Mouse (Mus musculus): ENCODE results near the gene Trim60.
"Not testable (repeated sequence)": the region's sequence is repeated elsewhere in the genome, so short reads cannot be mapped to it uniquely, and the experiment has no call there.

Trim60 gene

GRCm38 (mm10) chr8:65018423-65018822 lies at the start of gene Trim60, which contains the start of gene Trim61:
TSS of gene Trim60 (minus strand) at chr8:65018584.
TSS of gene Trim61 (minus strand) at chr8:65018523.
- no peak for DNase-seq

DNA sequence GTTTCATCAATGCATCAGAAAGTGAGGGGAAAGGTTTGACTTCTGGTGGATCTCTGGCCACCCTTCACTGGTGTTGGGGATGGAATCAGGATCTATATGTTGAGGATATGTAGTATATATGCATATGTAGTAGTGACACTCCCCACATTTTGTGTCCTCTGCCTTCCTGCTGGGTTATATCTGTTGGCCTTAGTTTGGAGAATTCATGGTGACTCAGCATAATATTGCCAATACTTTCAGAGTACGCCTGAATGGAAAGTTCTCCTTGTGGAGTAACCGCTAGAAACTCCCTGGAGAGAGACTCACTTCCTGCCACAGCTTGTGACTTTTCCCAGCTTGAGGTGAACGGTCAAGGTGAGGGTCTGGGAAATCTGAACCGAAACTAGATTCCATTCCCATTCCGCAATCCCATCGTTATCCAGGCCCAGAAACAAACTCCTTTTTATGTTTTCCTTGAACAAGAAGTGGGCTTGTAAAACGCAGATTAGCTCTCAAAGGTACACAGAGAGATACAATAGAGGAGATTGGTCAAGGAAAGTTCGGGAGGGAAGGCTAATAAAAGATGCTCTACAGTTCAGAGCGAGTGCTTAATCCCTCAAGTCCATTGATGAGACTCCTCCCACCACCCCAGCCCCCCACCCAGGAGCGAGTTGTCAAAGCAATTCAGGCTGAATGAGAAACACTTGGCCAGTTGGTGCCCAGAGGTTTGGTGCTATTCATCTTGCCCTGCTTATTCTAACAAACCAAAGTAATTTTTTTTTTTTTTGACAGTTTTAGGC lies 49.5 kb upstream of the Trim60 start:
- no peak for DNase-seq

DNA sequence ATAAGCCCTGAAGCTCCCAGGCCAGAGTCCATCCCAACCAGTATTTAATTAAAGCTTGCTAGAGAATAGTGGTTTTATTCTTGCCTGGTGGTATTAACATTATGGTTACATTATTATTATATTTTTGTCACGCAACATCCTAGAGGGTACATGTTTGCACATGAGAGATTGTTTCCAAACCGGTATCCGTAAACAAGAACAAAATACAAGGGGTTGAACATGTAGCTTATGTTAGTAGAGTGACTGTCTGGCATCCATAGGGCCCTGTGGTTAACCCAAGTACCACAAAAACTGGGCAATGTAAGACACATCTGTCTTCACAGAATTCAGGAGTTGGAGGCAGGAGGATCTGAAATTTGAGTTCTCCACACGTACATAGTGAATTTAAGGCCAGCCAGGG lies 48.6 kb upstream of the Trim60 start:
- no peak for DNase-seq

DNA sequence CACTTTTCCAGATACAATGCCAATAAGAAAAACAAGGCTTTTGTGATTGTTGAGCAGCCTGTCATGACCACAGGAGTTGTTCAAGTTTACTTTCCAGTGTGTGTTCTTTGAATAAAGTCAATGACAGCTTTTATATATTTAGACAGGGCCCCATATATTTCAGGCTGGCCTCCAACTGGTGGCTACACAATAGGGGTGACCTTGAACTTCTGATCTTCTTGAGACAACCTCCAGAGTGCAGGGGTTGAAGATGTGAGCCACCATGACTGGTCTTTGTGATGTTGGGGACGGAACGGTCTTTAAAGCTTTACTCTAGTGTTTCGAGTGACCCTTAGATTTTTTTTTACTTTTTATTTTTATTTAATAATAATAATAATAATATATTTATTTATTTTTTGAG lies 47.2 kb upstream of the Trim60 start:
- DNase-seq = no peak

- DNase-seq = no peak
Measured at GRCm38 (mm10) chr8:65064071-65064470, 45.7 kb upstream of the Trim60 start.

DNA sequence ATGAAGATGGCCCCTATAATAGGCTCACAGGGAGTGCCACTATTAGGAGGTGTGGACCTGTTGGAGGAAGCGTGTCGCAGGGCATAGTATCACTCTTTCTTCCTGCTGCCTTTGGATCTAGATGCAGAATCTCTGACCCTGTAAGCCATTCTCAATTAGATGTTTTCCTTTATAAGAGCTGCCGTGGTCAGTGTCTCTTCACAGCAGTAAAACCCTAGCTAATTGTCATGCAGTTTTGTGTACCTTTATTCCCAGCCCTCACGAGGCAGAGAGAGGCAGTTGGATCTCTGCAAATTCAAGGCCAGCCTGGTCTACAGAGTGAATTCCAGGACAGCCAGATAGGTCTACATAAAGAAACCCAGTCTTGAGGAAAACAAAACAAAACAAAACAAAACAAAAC lies 43.8 kb upstream of the Trim60 start:
- DNase-seq = no peak

DNA sequence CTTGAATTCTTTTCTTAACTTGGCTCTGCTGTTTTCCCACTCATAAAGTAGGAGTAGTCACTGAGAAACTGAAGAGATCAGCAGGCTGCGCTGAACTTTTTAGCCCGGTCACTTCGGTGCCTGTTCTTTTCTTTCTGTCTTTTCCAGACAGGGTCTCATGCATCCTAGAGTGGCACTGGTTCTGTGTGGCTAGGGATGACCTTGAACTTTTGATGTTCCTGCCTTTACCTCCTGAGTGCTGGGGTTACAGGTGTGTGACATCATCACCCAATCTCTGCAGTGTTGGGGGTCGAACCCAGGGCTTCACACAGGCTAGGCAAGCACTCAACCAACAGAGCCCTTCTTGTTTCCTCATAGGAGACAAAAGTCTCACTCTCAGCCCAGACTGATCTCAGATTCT lies 38.3 kb upstream of the Trim60 start:
- DNase-seq = no peak

- DNase-seq = no peak
Measured at GRCm38 (mm10) chr8:65053968-65054367, 35.6 kb upstream of the Trim60 start.

GRCm38 (mm10) chr8:65053554-65053953 lies 35.2 kb upstream of the Trim60 start:
- no peak for DNase-seq

DNA sequence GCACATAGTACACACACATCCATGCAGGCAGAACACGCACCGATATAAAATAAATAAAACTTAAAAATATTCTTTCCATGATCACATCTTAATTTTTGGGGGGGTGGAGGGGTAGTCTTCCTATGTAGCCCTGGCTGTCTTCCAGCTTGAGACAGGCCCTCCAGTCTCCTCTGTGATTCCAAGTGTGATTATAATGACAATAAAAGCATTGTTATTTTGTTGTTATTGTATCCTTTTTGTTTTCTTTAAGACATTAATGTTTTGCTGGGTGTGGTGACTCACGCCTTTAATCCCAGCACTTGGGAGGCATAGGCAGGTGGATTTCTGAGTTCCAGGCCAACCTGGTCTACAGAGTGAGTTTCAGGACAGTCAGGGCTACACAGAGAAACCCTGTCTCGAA lies 29.4 kb upstream of the Trim60 start:
- DNase-seq = no peak

DNA sequence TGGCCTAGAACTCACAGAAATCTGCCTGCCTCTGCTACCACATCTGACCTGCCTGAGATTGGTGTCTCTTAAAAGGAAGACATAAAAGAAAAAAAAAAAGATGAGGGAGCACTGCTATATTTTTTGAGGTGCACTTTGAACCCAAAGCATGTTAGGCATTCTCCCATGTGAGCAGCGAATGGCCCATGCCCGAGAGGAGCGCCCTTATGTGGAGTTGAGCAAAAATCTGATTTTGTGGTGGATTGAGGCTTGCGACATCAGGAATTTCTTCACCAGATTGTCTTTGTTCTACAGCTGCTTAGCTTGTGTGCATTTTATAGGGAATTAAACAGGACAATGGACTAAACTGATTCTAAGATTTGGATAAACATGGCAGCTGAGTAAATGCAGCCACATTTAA lies 28.8 kb upstream of the Trim60 start:
- DNase-seq = no peak

- no peak for DNase-seq
Measured at GRCm38 (mm10) chr8:65046565-65046964, 28.2 kb upstream of the Trim60 start.

DNA sequence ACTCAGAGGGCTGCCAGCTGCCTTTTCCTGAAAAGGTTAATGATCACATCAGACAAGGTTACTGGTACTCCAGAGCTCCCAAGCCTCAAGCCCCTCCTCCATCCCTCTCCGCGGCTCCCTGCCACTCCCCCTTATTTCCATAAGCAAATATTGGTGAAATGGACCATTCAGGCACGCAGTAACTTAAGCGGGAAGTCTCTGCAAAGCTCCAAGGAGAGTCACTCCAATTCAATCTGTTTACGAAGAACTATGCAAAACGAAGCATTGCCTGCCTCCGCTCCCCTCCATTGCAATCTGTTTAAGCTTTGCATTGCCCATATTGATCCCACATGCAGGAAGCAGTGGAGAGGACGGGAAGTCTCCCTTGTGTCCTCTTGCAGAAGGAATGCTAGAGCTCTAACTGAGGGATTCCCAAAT lies 18.7 kb upstream of the Trim60 start, which contains the start of gene Apela:
TSS of gene Apela (minus strand) at position 220 of the 417 bp plus-strand sequence.
- DNase-seq = no peak

- DNase-seq = no peak
Measured at GRCm38 (mm10) chr8:65034136-65034535, 15.8 kb upstream of the Trim60 start.

DNA sequence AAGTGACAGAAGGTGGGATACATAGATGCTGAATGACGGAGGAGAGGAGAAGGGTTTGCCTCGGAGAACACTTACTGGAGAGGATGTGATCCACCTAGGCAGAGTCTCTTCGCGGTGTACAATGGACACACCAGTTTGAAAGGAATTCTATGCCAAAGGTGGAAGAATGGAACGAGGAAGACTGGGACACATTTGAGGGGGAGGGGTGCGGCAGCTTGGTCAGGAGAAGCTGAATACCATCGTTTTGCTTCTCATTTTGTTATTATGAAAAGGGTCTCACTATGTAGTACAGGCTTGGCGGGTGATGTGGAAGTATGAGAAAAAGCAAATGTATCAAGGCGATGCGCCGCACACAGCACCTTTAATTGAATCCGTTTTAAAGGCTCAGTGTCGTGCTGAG lies 14.7 kb upstream of the Trim60 start:
- no peak for DNase-seq

DNA sequence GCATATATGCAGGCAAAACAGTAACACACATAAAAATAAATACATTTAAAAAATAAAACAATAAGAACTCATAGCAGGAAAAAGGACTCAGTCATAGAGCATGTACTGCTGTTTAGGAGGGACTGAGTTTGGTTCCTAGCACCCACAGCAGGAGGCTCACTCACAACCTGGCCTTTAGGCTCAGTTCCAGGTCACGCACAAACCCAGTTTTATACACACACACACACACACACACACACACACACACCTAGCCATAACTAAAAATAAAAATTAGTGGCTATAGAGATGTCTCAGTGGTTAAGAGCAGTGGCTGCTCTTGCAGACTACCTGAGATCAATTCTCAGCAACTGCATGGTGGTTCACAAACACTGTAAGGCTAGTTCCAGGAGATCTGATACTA lies 13.7 kb upstream of the Trim60 start:
- no peak for DNase-seq

- DNase-seq = no peak
Measured at GRCm38 (mm10) chr8:65030735-65031485, 12.5 kb upstream of the Trim60 start.

- DNase-seq = no peak
Measured at GRCm38 (mm10) chr8:65029776-65030175, 11.4 kb upstream of the Trim60 start.

DNA sequence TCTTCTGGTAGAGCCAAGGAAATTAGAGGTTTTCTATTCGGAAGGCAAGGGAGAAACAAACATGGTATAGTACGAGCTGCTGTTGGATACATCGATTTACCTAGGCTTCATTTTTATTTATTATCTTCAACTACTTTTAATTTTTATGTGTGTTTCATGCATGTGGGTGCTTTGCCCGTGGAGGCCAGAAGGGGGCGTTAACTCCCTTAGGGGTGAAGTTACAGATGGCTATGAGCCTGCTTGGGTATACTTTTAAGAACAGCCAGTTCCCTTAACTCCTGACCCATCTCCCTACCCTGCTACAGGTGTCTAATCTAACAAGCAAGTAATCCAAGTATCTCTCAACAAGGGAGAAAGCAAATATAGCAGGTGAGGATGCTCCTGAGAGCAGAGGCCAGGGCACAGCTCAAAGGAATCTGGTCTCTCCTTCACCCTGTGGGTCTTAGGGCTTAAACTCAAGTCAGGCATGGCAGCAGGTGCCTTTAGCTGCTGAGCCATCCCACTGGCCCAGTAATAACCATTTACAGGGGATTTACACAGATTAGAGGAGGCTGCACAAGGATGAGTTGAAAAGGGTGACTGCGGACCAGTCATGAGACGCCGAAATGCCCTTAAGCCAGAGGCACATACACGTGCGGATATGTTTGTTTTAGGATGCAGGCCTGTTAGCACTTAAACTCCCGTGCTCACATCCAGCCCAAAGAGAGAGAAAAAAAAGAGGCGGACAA lies 10.7 kb upstream of the Trim60 start:
- no peak for DNase-seq

DNA sequence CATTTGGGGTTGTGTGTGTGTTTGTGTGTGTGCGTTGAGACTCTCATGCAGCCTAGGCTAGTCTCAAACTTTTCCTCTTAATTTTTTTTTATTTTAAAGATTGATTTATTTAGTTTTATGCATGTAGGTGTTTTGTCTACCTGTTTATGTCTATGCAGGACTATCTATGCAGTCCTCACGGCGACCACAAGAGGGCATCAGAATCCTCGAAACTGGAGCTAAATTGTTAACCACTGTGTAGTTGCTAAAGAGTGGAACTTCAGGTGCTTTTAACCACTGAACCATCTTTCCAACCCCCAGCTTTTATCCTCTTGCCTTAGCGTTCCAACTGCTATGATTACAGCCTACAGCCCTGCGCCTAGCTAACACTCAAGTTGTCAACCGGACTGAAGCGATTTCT lies 4.1 kb upstream of the Trim60 start:
- no peak for DNase-seq

DNA sequence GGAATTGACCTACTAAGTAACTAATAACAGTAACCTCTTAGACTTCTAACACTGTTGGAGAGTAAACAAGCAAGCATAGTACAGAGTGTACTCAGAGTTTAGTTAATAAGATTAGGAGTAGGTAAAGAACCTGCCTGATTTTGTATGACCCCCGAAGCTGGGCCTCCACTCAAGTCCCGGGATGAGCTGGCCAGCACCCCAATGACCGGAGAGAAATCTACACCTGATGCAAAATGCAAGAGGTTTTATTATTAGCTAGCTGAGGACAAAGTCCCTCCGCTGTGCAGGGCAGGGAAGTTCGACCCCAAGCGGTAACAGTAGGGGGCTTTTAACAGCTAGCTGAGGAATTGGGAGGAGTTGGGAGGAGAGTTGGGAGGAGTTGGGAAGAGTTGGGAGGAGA lies 10.8 kb downstream of the Trim60 start:
- not testable (repeated sequence) for DNase-seq

GRCm38 (mm10) chr8:64998806-64999365 lies 19.5 kb downstream of the Trim60 start:
- no peak for DNase-seq

GRCm38 (mm10) chr8:64987731-64988130 lies 30.7 kb downstream of the Trim60 start, which contains the start of gene Trim75:
TSS of gene Trim75 (minus strand) at chr8:64987831.
- DNase-seq = no peak

Data from cerebellum, adult 11-12 months (tissue).